Mouse (Mus musculus) hindbrain, postnatal 0 days (tissue): ENCODE data around the gene Emb. TPM values are rescaled to one million over a fixed set of nuclear protein-coding genes. Genes with fewer than 3 reads are reported as not detected.

ENCODE experiments used
- ATAC-seq: fragments of 200-750 bp; cut with Nextera tagmentation; 2 replicates; pipeline ENCODE4 v1.8.0; 2017; ENCODE audit warnings: mild to moderate bottlenecking, moderate TSS enrichment, moderate library complexity
- DNase-seq: peaks from one replicate; pipeline ENCODE4 v3.0.0-alpha.2; 2015; ENCODE audit warnings: low spot score
- H3K27ac ChIP-seq: fragments of 300-500 bp; sonication (generic); 2 replicates; pipeline ENCODE4 v1.5.1; 2014; ENCODE audit warnings: mild to moderate bottlenecking
- H3K27me3 ChIP-seq: fragments of 300-500 bp; sonication (generic); 2 replicates; pipeline ENCODE4 v1.6.1; 2014; ENCODE audit warnings: low read length, mixed read lengths; ENCODE audit not compliant: insufficient read depth
- H3K36me3 ChIP-seq: fragments of 300-500 bp; sonication (generic); 2 replicates; pipeline ENCODE4 v1.6.1; 2014; ENCODE audit warnings: low read length, mixed read lengths; ENCODE audit not compliant: insufficient read depth
- H3K4me1 ChIP-seq: fragments of 300-500 bp; sonication (generic); 2 replicates; pipeline ENCODE4 v1.6.1; 2014; ENCODE audit warnings: antibody characterized with exemption, low read length, mixed read lengths; ENCODE audit not compliant: insufficient read depth
- H3K4me2 ChIP-seq: fragments of 300-500 bp; sonication (generic); 2 replicates; pipeline ENCODE4 v1.6.1; 2014; ENCODE audit warnings: low read depth, mild to moderate bottlenecking, low read length, moderate library complexity, mixed read lengths
- H3K4me3 ChIP-seq: fragments of 300-500 bp; sonication (generic); 2 replicates; pipeline ENCODE4 v1.5.1; 2014; ENCODE audit warnings: low read length
- H3K9ac ChIP-seq: fragments of 300-500 bp; sonication (generic); replicated peaks from 2 replicates; pipeline ENCODE4 v1.6.1; 2014; ENCODE audit warnings: mild to moderate bottlenecking, low read length, moderate library complexity, mixed read lengths
- H3K9me3 ChIP-seq: fragments of 300-500 bp; sonication (generic); 2 replicates; pipeline ENCODE4 v1.6.1; 2016; ENCODE audit warnings: low read length, mixed read lengths
- CTCF ChIP-seq: IDR thresholded peaks from 2 replicates; pipeline ENCODE4 v1.5.1; 2016; ENCODE audit warnings: antibody characterized with exemption, control low read depth, low read depth
- WGBS: fragments of 180-500 bp; shearing (Covaris S2); extraction: QIAGEN DNeasy Blood & Tissue Kit; methylation state at CpG from one replicate; pipeline ENCODE4 v1.1.7; 2014; 5-methylcytosine and 5-hydroxymethylcytosine counted together
- polyA plus RNA-seq: library from polyadenylated mRNA; unstranded; fragments of >200 nt; fragmentation: Nextera tagmentation; extraction: Ambion mirVana; gene quantifications from 2 replicates; pipeline ENCODE4 v1.2.1, GENCODE M21; 2015
- total RNA-seq: library from RNA; depleted of rRNA; stranded (reverse); fragments of >200 nt; gene quantifications from 2 replicates; pipeline ENCODE4 v1.2.3, GENCODE M21; 2014

Emb gene
- total and polyA plus RNA-seq, 2 experiments from 2014 or later = 10.8 to 18.1 TPM

DNA sequence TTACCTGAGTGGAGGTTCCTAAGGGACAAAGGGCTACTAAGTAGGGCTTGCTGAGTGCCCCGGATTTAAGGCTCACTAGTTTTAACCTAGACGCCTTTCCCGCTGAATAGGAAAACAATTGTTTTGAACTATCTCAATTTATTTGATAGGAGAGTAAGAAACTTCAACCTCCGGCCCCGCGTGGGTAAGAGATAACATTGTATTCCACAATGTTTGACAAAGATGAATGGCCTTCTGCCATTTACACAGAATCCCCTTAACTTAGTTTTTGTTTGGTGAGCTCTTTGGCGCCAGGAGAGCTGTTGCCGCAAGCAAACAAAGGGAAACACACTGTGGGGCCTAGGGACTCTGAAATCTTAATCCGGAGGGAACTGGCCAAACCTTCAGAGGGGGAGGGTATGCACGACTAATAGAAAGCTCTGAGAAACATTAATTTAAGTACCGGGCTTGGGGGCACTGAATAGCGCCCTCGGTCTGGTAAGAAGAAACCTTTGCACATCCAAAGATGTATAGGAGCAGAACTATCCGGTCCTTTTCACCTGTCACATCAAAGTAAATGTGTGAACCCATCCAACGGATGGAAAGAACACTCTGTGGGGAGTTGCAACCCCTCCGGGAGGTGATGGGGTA lies 11.7 kb downstream of the Emb start:
- H3K4me3 ChIP-seq = peak overlapping the region; percentile 75
- ATAC-seq (no peak), DNase-seq (no peak)
- TF ChIP-seq CTCF = no peak
- H3K27ac ChIP-seq = peak overlapping the region; percentile 80
- H3K36me3 ChIP-seq = no peaks in the 10 kb centered on the region
- H3K4me2 ChIP-seq = peak overlapping the region; percentile 81
- peak overlapping the region; percentile 85 for H3K9ac ChIP-seq
- WGBS = 5% methylated on average over 16 of the region's 16 CpGs
- H3K9me3 ChIP-seq = no peaks in the 10 kb centered on the region
- no peaks in the 10 kb centered on the region for H3K4me1 ChIP-seq
- no peaks in the 10 kb centered on the region for H3K27me3 ChIP-seq

DNA sequence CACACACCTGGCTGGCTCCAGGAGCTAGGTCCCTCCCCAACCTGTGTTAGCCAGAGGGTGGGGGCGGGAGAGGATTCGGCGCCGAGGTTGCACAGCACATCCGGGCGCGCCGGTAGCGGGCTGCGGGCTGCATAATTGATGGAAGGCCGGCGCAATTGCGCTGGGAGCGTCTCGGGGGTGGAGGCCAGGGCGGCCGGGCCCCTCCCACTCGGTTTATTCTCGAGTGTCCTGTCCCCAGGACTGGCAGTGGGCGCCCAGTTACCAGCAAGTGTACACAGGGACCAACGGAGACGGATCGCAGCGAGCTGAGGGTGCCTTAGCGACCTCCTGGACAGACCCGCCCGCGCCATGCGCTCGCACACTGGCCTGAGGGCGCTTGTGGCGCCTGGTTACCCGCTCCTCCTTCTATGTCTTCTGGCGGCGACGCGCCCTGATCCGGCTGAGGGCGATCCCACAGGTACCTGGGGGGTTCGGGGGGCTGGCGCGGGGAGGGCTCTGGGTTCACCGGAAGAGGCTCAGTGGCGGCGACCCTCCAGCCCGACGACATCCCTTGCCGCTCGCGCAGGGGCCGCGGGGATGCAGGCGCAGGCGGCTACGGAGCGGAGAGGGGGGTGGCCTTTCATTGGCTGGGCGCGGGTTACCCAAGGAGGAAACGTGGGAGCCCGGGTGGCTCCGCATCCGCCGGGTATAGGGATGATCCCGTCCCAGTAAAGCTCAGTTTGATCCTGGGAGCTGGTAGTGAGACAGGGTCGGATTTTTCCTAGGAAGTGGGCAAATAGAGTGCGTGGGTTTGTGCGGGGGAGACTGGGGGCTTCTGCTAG lies 12.4 kb downstream of the Emb start, which contains the start of gene Gm17509:
Gene Gm17509 (minus strand): TSS at position 575 of the 821 bp plus-strand sequence.
- peak within 1 kb of the TSS; percentile 75 for H3K4me3 ChIP-seq
- H3K4me2 ChIP-seq = peak within 1 kb of the TSS; percentile 81
- H3K27ac ChIP-seq = peak within 1 kb of the TSS; percentile 80
- ATAC-seq = peak; percentile 89
- H3K27me3 ChIP-seq = no peaks in the 10 kb centered on the region
- no peaks in the 10 kb centered on the region for H3K36me3 ChIP-seq
- DNase-seq = peak; percentile 73
- under 1% methylated on average over 67 of the region's 67 CpGs for WGBS
- H3K9ac ChIP-seq = peak within 1 kb of the TSS; percentile 85
- H3K4me1 ChIP-seq = no peaks in the 10 kb centered on the region
- H3K9me3 ChIP-seq = no peaks in the 10 kb centered on the region
- TF ChIP-seq CTCF = no peak

- H3K9me3 ChIP-seq = no peaks in the 10 kb centered on the region
- no peak overlapping the region for H3K9ac ChIP-seq
- no peak overlapping the region for H3K4me2 ChIP-seq
- H3K4me1 ChIP-seq = no peaks in the 10 kb centered on the region
- WGBS = 58% methylated on average over 5 of the region's 5 CpGs
- ATAC-seq (no peak), DNase-seq (no peak)
- no peaks in the 10 kb centered on the region for H3K36me3 ChIP-seq
- H3K27ac ChIP-seq = no peak overlapping the region
- no peaks in the 10 kb centered on the region for H3K27me3 ChIP-seq
- no peak for TF ChIP-seq CTCF
- no peak overlapping the region for H3K4me3 ChIP-seq
Observed at GRCm38 (mm10) chr13:117223125-117223524, 14.8 kb downstream of the Emb start.

DNA sequence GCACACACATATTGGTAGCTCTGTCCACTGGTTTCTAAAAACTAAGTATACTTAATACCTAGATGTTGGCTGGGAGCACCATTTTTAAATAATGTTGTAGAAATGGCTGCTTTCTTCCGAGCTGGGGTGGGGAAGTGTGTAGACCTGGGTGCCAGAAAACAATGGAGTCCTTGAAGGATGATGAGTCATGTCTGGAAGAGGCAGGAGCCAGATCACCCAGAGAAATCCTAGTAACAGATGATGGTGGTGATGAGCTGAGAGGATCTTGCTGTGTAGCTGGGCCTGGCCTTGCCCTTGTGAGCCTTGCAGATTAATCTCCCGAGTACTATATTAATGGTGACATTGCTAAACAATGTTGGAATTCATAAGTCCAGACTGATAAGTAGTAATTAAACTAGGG lies 16.6 kb downstream of the Emb start:
- Histone ChIP-seq H3K4me2 (no peak overlapping the region), H3K27ac (no peak overlapping the region), H3K4me1 (no peaks in the 10 kb centered on the region), H3K27me3 (no peaks in the 10 kb centered on the region), H3K4me3 (no peak overlapping the region), H3K36me3 (no peaks in the 10 kb centered on the region), H3K9me3 (no peaks in the 10 kb centered on the region), H3K9ac (no peak overlapping the region)
- no peak for ATAC-seq
- no peak for DNase-seq
- WGBS = 81% methylated on average over 2 of the region's 2 CpGs
- TF ChIP-seq CTCF = no peak

- Histone ChIP-seq H3K9me3 (no peaks in the 10 kb centered on the region), H3K4me3 (no peak overlapping the region), H3K36me3 (no peaks in the 10 kb centered on the region), H3K9ac (no peak overlapping the region), H3K4me2 (no peak overlapping the region), H3K4me1 (no peaks in the 10 kb centered on the region), H3K27me3 (no peaks in the 10 kb centered on the region), H3K27ac (no peak overlapping the region)
- no peak for ATAC-seq
- WGBS = 73% methylated on average over 6 of the region's 6 CpGs
- TF ChIP-seq CTCF = no peak
- DNase-seq = no peak
Observed at GRCm38 (mm10) chr13:117225561-117225960, 17.2 kb downstream of the Emb start.

- no peak for TF ChIP-seq CTCF
- H3K4me3 ChIP-seq = no peak overlapping the region
- H3K9ac ChIP-seq = no peak overlapping the region
- WGBS = 57% methylated on average over 6 of the region's 6 CpGs
- H3K4me1 ChIP-seq = no peaks in the 10 kb centered on the region
- no peaks in the 10 kb centered on the region for H3K36me3 ChIP-seq
- H3K4me2 ChIP-seq = no peak overlapping the region
- H3K9me3 ChIP-seq = no peaks in the 10 kb centered on the region
- H3K27ac ChIP-seq = no peak overlapping the region
- DNase-seq = no peak
- ATAC-seq = no peak
- H3K27me3 ChIP-seq = no peaks in the 10 kb centered on the region
Observed at GRCm38 (mm10) chr13:117230371-117231110, 22.2 kb downstream of the Emb start.
